ENCODE assay signal across 8 mouse cellular contexts in genomic region chr17:43229621-43230513, GRCm38 (mm10). TPM values are rescaled to one million over a fixed set of nuclear protein-coding genes. Genes with fewer than 3 reads are reported as not detected.
DNase-seq lines count a peak whose midpoint lies in the region; ATAC-seq and TF ChIP-seq lines count a peak whose summit lies in the region.

No protein-coding gene starts in this region.

- TF ChIP-seq POLR2A in brain, embryonic 14.5 days (IDR thresholded peaks at IDR 0.05; ENCODE audit: borderline replicate concordance, extremely low read depth, insufficient read depth, insufficient read length, poor library complexity, severe bottlenecking) = no peak
- TF ChIP-seq POLR2A in embryonic fibroblast, embryonic 13.5 days (IDR thresholded peaks at IDR 0.05; ENCODE audit: low read depth, low read length) = no peak

- peak; percentile 9 for TF ChIP-seq CTCF in C2C12 (IDR thresholded peaks at IDR 0.05; ENCODE audit: control insufficient read depth, insufficient read depth, insufficient read length)
- peak; percentile 81; the same call in 1 of the 2 replicates for TF ChIP-seq CTCF in brain, embryonic 14.5 days (IDR thresholded peaks at IDR 0.05; ENCODE audit: borderline replicate concordance, extremely low read depth, insufficient read depth, insufficient read length)
- TF ChIP-seq CTCF in embryonic fibroblast, embryonic 13.5 days (IDR thresholded peaks at IDR 0.05; ENCODE audit: borderline replicate concordance, insufficient read depth, low read length) = 0 out of 2 replicates have a peak, but pooled peaks have one; percentile 18

- peak; percentile 95 for DNase-seq in brain, embryonic 14.5 days (ENCODE audit: low read depth)
- peak; percentile 79 for DNase-seq in kidney, postnatal 10 days
- DNase-seq in liver, embryonic 11.5 days (ENCODE audit: low spot score) = peak; percentile 39
- peak; percentile 30 to 53 for DNase-seq in natural killer cell, adult 2 months (ENCODE audit: low spot score in 2 of 2)

- H3K9me3 ChIP-seq in heart, embryonic 14.5 days (ENCODE audit: control insufficient read depth, low read length) = no peaks in the 10 kb centered on the region
- H3K9me3 ChIP-seq in liver, embryonic 11.5 days (ENCODE audit: control insufficient read depth, low read length) = no peaks in the 10 kb centered on the region
- H3K9me3 ChIP-seq in stomach, embryonic 16.5 days (replicated peaks; ENCODE audit: control insufficient read depth, low read length) = no peaks in the 10 kb centered on the region

- H3K4me1 ChIP-seq in embryonic fibroblast, embryonic 13.5 days (ENCODE audit: control insufficient read depth, insufficient read depth, low read length) = no peaks in the 10 kb centered on the region
- peaks cover 2 to 4% of the 10 kb centered on the region in 2 experiments; a peak in 2 of 4 replicates for H3K4me1 ChIP-seq in heart, embryonic 14.5 days (ENCODE audit: control insufficient read depth in 2 of 2, insufficient read depth in 2 of 2, low read length in 2 of 2)
- no peaks in the 10 kb centered on the region for H3K4me1 ChIP-seq in liver, embryonic 11.5 days (replicated peaks; ENCODE audit: control insufficient read depth, insufficient read depth, low read length)
- H3K4me1 ChIP-seq in stomach, embryonic 16.5 days (ENCODE audit: control insufficient read depth, insufficient read depth, low read length) = peaks cover 6% of the 10 kb centered on the region

- no peak overlapping the region for H3ac ChIP-seq in C2C12 (ENCODE audit: control insufficient read depth, insufficient read length, low read depth)

- H3K4me3 ChIP-seq in C2C12 (ENCODE audit: insufficient read depth, poor library complexity, severe bottlenecking) = no peak overlapping the region
- H3K4me3 ChIP-seq in embryonic fibroblast, embryonic 13.5 days (ENCODE audit: insufficient read depth, low read length) = no peak overlapping the region
- peak overlapping the region in 1 of 2 experiments; percentile 7; a peak in 1 of 4 replicates for H3K4me3 ChIP-seq in heart, embryonic 14.5 days (ENCODE audit: control insufficient read depth in 1 of 2, insufficient read depth in 1 of 2, low read depth in 1 of 2, low read length in 2 of 2)
- no peak overlapping the region for H3K4me3 ChIP-seq in liver, embryonic 11.5 days (ENCODE audit: low read depth, low read length)
- no peak overlapping the region for H3K4me3 ChIP-seq in stomach, embryonic 16.5 days (replicated peaks; ENCODE audit: low read length)

- no peaks in the 10 kb centered on the region for H3K36me3 ChIP-seq in C2C12 (ENCODE audit: control insufficient read depth, insufficient read depth)
- no peaks in the 10 kb centered on the region for H3K36me3 ChIP-seq in heart, embryonic 14.5 days (ENCODE audit: control insufficient read depth, insufficient read depth, low read length)
- no peaks in the 10 kb centered on the region for H3K36me3 ChIP-seq in liver, embryonic 11.5 days (ENCODE audit: control insufficient read depth, insufficient read depth, low read length)
- no peaks in the 10 kb centered on the region for H3K36me3 ChIP-seq in stomach, embryonic 16.5 days (ENCODE audit: control insufficient read depth, insufficient read depth, low read length)

- H3K27ac ChIP-seq in embryonic fibroblast, embryonic 13.5 days (ENCODE audit: insufficient read depth, low read length) = no peak overlapping the region
- H3K27ac ChIP-seq in heart, embryonic 14.5 days (replicated peaks in 1 of 2; ENCODE audit: control insufficient read depth in 1 of 2, insufficient read depth in 1 of 2, low read depth in 2 of 2, low read length in 2 of 2) = no peak overlapping the region
- no peak overlapping the region for H3K27ac ChIP-seq in liver, embryonic 11.5 days (ENCODE audit: low read depth, low read length)
- no peak overlapping the region for H3K27ac ChIP-seq in stomach, embryonic 16.5 days (ENCODE audit: low read length)

- no peak for ATAC-seq in heart, embryonic 14.5 days (ENCODE audit: insufficient number of reproducible peaks, insufficient read depth, low FRiP score, low read depth)
- peak; percentile 56; the same call in 1 of the 2 replicates for ATAC-seq in liver, embryonic 11.5 days (replicated peaks; ENCODE audit: low FRiP score)
- peak; percentile 60; the same call in 1 of the 2 replicates for ATAC-seq in stomach, embryonic 16.5 days (ENCODE audit: insufficient read depth, low FRiP score)

- peak overlapping the region; percentile 52 for H3K4me2 ChIP-seq in heart, embryonic 14.5 days (ENCODE audit: low read length)
- no peak overlapping the region for H3K4me2 ChIP-seq in liver, embryonic 11.5 days
- peak overlapping the region; percentile 34 for H3K4me2 ChIP-seq in stomach, embryonic 16.5 days (ENCODE audit: low read depth, low read length)

- H3K79me3 ChIP-seq in C2C12 (ENCODE audit: low read depth) = no peaks in the 10 kb centered on the region

- H3K79me2 ChIP-seq in C2C12 (ENCODE audit: control insufficient read depth, insufficient read depth) = no peaks in the 10 kb centered on the region

- 0 out of 2 replicates have a peak overlapping the region, but pooled peaks have one; percentile 17 for H3K9ac ChIP-seq in heart, embryonic 14.5 days (ENCODE audit: low read length)
- no peak overlapping the region for H3K9ac ChIP-seq in liver, embryonic 11.5 days (ENCODE audit: low read depth, low read length)
- 0 out of 2 replicates have a peak overlapping the region, but pooled peaks have one; percentile 5 for H3K9ac ChIP-seq in stomach, embryonic 16.5 days (ENCODE audit: low read length)

- peaks cover 3% of the 10 kb centered on the region for H3K27me3 ChIP-seq in C2C12 (ENCODE audit: control insufficient read depth, insufficient read depth, insufficient read length)
- no peaks in the 10 kb centered on the region for H3K27me3 ChIP-seq in heart, embryonic 14.5 days (ENCODE audit: control insufficient read depth, insufficient read depth, low read length)
- H3K27me3 ChIP-seq in liver, embryonic 11.5 days (replicated peaks; ENCODE audit: control insufficient read depth, insufficient read depth, low read length) = no peaks in the 10 kb centered on the region
- H3K27me3 ChIP-seq in stomach, embryonic 16.5 days (ENCODE audit: control insufficient read depth, insufficient read depth, low read length) = no peaks in the 10 kb centered on the region

- 41% methylated on average over 12 of the region's 12 CpGs for WGBS in heart, embryonic 14.5 days
- 43% methylated on average over 12 of the region's 12 CpGs for WGBS in liver, embryonic 11.5 days
- WGBS in stomach, embryonic 16.5 days = 39% methylated on average over 12 of the region's 12 CpGs

TF ChIP-seq in C2C12, 6 proteins besides CTCF, POLR2A, EP300 and RAD21:
- TF ChIP-seq FOSL1 (IDR thresholded peaks at IDR 0.05; ENCODE audit: insufficient read depth, low read length, poor library complexity, severe bottlenecking) (no peak), CEBPB (IDR thresholded peaks at IDR 0.05; ENCODE audit: low read depth) (no peak), MYOD1 (IDR thresholded peaks at IDR 0.05; ENCODE audit: control insufficient read depth, insufficient read length, low read depth) (no peak), MAX (IDR thresholded peaks at IDR 0.05) (no peak), USF1 (IDR thresholded peaks at IDR 0.05; ENCODE audit: low read depth) (no peak), MYOG (IDR thresholded peaks at IDR 0.05; ENCODE audit: control insufficient read depth, extremely low read depth, insufficient read length) (no peak)

RNA-seq across cellular contexts. Expression of gene Adgrf1, which starts 40.3 kb away (rescaled TPM):
- not detected for polyA plus RNA-seq in C2C12 (2012; fragmentation: generic; extraction: Trizol)
- polyA plus RNA-seq in brain, embryonic 14.5 days (2012; rRNA removed) = 0.04 TPM in 1 of 2 replicates, not detected in the other
- polyA plus RNA-seq in embryonic fibroblast, embryonic 13.5 days (2011; ENCODE audit: insufficient read length, low read depth, missing spikeins) = not detected in 2 replicates
- polyA plus RNA-seq in heart, embryonic 14.5 days (2014; fragmentation: Nextera tagmentation; extraction: Ambion mirVana) = not detected in 2 replicates
- 0.04 and 0.08 TPM in 2 replicates for polyA plus RNA-seq in liver, embryonic 11.5 days (2014; fragmentation: Nextera tagmentation; extraction: Ambion mirVana)
- 0.05 and 0.14 TPM in 2 replicates for polyA plus RNA-seq in stomach, embryonic 16.5 days (2015; fragmentation: Nextera tagmentation; extraction: Ambion mirVana)

Comparison
In these comparisons a context has a peak if more than half of its experiments do, and no peak if none do; other contexts are left out.
1. CTCF ChIP-seq: peak in every context shown above with its lines; median percentile 81 in brain, embryonic 14.5 days; 18 in embryonic fibroblast, embryonic 13.5 days; 9 in C2C12.
2. DNase-seq: peak in every context shown above with its lines; median percentile 95 in brain, embryonic 14.5 days; 79 in kidney, postnatal 10 days; 42 in natural killer cell, adult 2 months; 39 in liver, embryonic 11.5 days.